Mouse (Mus musculus): Measurements from ENCODE around the gene Gda. TPM values are rescaled to one million over a fixed set of nuclear protein-coding genes. Genes with fewer than 3 reads are reported as not detected.

Gda gene
- total and polyA plus RNA-seq, 3 experiments = not detected

- no peaks in the 10 kb centered on the region for H3K36me3 ChIP-seq (replicated peaks in 1 of 2; ENCODE audit: control insufficient read depth in 1 of 2, insufficient read depth in 1 of 2, low read length in 1 of 2)
- no peak overlapping the region for H3K4me2 ChIP-seq (ENCODE audit: insufficient read depth, low read depth, poor library complexity, severe bottlenecking)
- peaks cover 13 to 22% of the 10 kb centered on the region in 2 experiments for H3K4me1 ChIP-seq (ENCODE audit: control insufficient read depth in 1 of 2, insufficient read depth in 2 of 2)
- DNase-seq (ENCODE audit: extremely low read depth) = no peak
- H3K9me3 ChIP-seq (replicated peaks; ENCODE audit: low read length) = no peaks in the 10 kb centered on the region
- no peak for TF ChIP-seq ZKSCAN1 (IDR thresholded peaks at IDR 0.05; ENCODE audit: borderline replicate concordance, low read depth, low read length)
- no peak for TF ChIP-seq CHD2 (IDR thresholded peaks at IDR 0.05; ENCODE audit: low read length)
- no peak for TF ChIP-seq CTCF (conservative IDR thresholded peaks at IDR 0.05 in 1 of 2, IDR thresholded peaks at IDR 0.05 in 1 of 2; ENCODE audit: low read depth in 2 of 2, low read length in 2 of 2)
- in situ Hi-C loops (cut with MboI; ENCODE audit: low pct_ligation_motif_present, low pct_unique_long_range_greater_than_20kb, low sequenced_read_pairs) (no loop called here), dilution Hi-C loops (cut with MboI; ENCODE audit: extremely low pct_ligation_motif_present, extremely low pct_unique_long_range_greater_than_20kb, low sequenced_read_pairs) (no loop called here)
- no peak overlapping the region for H3K9ac ChIP-seq (ENCODE audit: insufficient read depth, low read depth)
- H3K27me3 ChIP-seq (replicated peaks) = no peaks in the 10 kb centered on the region
- no peaks in the 10 kb centered on the region for H3K79me2 ChIP-seq (replicated peaks; ENCODE audit: control insufficient read depth, extremely low read depth, insufficient read depth, poor library complexity, severe bottlenecking)
- no peak overlapping the region for H3K4me3 ChIP-seq (replicated peaks in 1 of 3; ENCODE audit: low read depth in 2 of 3, low read length in 2 of 3, poor library complexity in 1 of 3)
- H3K27ac ChIP-seq (ENCODE audit: insufficient read depth, low read depth) = no peak overlapping the region
Observed at GRCm38 (mm10) chr19:21482096-21482495, 8.9 kb upstream of the Gda start.

- Histone ChIP-seq H3K4me3 (replicated peaks in 1 of 3; ENCODE audit: low read depth in 2 of 3, low read length in 2 of 3, poor library complexity in 1 of 3) (no peak overlapping the region), H3K4me2 (ENCODE audit: insufficient read depth, low read depth, poor library complexity, severe bottlenecking) (no peak overlapping the region), H3K79me2 (replicated peaks; ENCODE audit: control insufficient read depth, extremely low read depth, insufficient read depth, poor library complexity, severe bottlenecking) (no peaks in the 10 kb centered on the region), H3K36me3 (replicated peaks in 1 of 2; ENCODE audit: control insufficient read depth in 1 of 2, insufficient read depth in 1 of 2, low read length in 1 of 2) (no peaks in the 10 kb centered on the region), H3K27ac (ENCODE audit: insufficient read depth, low read depth) (no peak overlapping the region), H3K9me3 (replicated peaks; ENCODE audit: low read length) (no peaks in the 10 kb centered on the region), H3K4me1 (ENCODE audit: control insufficient read depth in 1 of 2, insufficient read depth in 2 of 2) (peaks cover 21 to 32% of the 10 kb centered on the region in 2 experiments), H3K9ac (ENCODE audit: insufficient read depth, low read depth) (no peak overlapping the region), H3K27me3 (replicated peaks) (no peaks in the 10 kb centered on the region)
- TF ChIP-seq POLR2AphosphoS2 (IDR thresholded peaks at IDR 0.05; ENCODE audit: low read depth, low read length) (no peak), POLR2A (IDR thresholded peaks at IDR 0.05; ENCODE audit: low read depth, low read length) (no peak), MXI1 (IDR thresholded peaks at IDR 0.05; ENCODE audit: low read depth, low read length) (no peak), TBP (conservative IDR thresholded peaks at IDR 0.05; ENCODE audit: low read depth, low read length) (no peak), RAD21 (IDR thresholded peaks at IDR 0.05; ENCODE audit: low read depth, low read length) (no peak), UBTF (IDR thresholded peaks at IDR 0.05; ENCODE audit: low read depth, low read length) (no peak), NELFE (IDR thresholded peaks at IDR 0.05; ENCODE audit: low read depth, low read length) (no peak)
- in situ Hi-C loops (cut with MboI; ENCODE audit: low pct_ligation_motif_present, low pct_unique_long_range_greater_than_20kb, low sequenced_read_pairs) (no loop called here), dilution Hi-C loops (cut with MboI; ENCODE audit: extremely low pct_ligation_motif_present, extremely low pct_unique_long_range_greater_than_20kb, low sequenced_read_pairs) (no loop called here)
- no peak for DNase-seq (ENCODE audit: extremely low read depth)
Observed at GRCm38 (mm10) chr19:21481031-21481430, 7.8 kb upstream of the Gda start.

- Histone ChIP-seq H3K4me1 (ENCODE audit: control insufficient read depth in 1 of 2, insufficient read depth in 2 of 2) (peaks cover 21 to 35% of the 10 kb centered on the region in 2 experiments), H3K9me3 (replicated peaks; ENCODE audit: low read length) (no peaks in the 10 kb centered on the region), H3K4me3 (replicated peaks in 1 of 3; ENCODE audit: low read depth in 2 of 3, low read length in 2 of 3, poor library complexity in 1 of 3) (no peak overlapping the region), H3K27me3 (replicated peaks) (no peaks in the 10 kb centered on the region), H3K4me2 (ENCODE audit: insufficient read depth, low read depth, poor library complexity, severe bottlenecking) (peak overlapping the region; percentile 42), H3K36me3 (replicated peaks in 1 of 2; ENCODE audit: control insufficient read depth in 1 of 2, insufficient read depth in 1 of 2, low read length in 1 of 2) (no peaks in the 10 kb centered on the region), H3K79me2 (replicated peaks; ENCODE audit: control insufficient read depth, extremely low read depth, insufficient read depth, poor library complexity, severe bottlenecking) (no peaks in the 10 kb centered on the region), H3K9ac (ENCODE audit: insufficient read depth, low read depth) (no peak overlapping the region), H3K27ac (ENCODE audit: insufficient read depth, low read depth) (no peak overlapping the region)
- in situ Hi-C loops (cut with MboI; ENCODE audit: low pct_ligation_motif_present, low pct_unique_long_range_greater_than_20kb, low sequenced_read_pairs) = no loop called here
- dilution Hi-C loops (cut with MboI; ENCODE audit: extremely low pct_ligation_motif_present, extremely low pct_unique_long_range_greater_than_20kb, low sequenced_read_pairs) = no loop called here
- TF ChIP-seq ZC3H11A (IDR thresholded peaks at IDR 0.05; ENCODE audit: low read depth, low read length) = no peak
- TF ChIP-seq SIN3A (IDR thresholded peaks at IDR 0.05; ENCODE audit: low read length) = no peak
- TF ChIP-seq CHD2 (IDR thresholded peaks at IDR 0.05; ENCODE audit: low read length) = peak; percentile 40; the same call in 1 of the 2 replicates
- TF ChIP-seq UBTF (IDR thresholded peaks at IDR 0.05; ENCODE audit: low read depth, low read length) = no peak
- TF ChIP-seq ZNF384 (IDR thresholded peaks at IDR 0.05; ENCODE audit: low read depth, low read length) = peak; percentile 13; the same call in 1 of the 2 replicates
- no peak for TF ChIP-seq MEF2A (IDR thresholded peaks at IDR 0.05; ENCODE audit: borderline replicate concordance, low read depth, low read length)
- no peak for DNase-seq (ENCODE audit: extremely low read depth)
Observed at GRCm38 (mm10) chr19:21480053-21480419, 6.8 kb upstream of the Gda start.

Data from CH12.LX (cell line).